Mouse (Mus musculus) kidney, postnatal 4 days (tissue): ENCODE data around the gene Tm9sf2.

Source experiments
- DNase-seq, 2 experiments: peaks; one replicate each; pipeline ENCODE4 v3.0.0; 2021; ENCODE audit warnings: mixed read lengths in 2 of 2

The Tm9sf2 gene

GRCm38 (mm10) chr14:122181078-122181814, 74.4 kb downstream of the Tm9sf2 start, which contains the start of gene Clybl:
Gene Clybl, plus strand, starts transcription at chr14:122181704.
- peak; percentile 98 for DNase-seq

- DNase-seq, result no peak
These were observed 74.9 kb downstream of the Tm9sf2 start for GRCm38 (mm10) chr14:122181815-122182157.

GRCm38 (mm10) chr14:122182220-122182619, 75.4 kb downstream of the Tm9sf2 start:
- DNase-seq, result no peak

DNA sequence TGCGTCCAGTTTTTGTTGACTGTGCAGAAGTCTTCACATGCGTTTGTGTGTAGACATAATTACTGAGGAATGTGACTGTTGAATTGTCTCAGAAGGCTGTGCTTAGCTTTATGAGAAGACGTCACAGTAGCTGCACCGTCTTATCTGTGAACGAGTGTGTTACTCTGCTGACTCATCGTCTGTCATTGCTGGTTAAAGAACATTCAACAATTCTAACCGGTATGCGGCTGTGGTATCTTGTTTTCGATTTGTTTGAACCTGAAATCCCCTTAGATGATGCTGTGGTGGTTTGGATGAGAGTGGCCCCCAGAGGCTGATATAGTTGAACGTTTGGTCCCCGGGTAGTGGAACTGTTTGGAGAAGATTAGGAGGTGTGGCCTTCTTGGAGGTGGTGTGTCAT, 77.1 kb downstream of the Tm9sf2 start:
- no peak for DNase-seq

DNA sequence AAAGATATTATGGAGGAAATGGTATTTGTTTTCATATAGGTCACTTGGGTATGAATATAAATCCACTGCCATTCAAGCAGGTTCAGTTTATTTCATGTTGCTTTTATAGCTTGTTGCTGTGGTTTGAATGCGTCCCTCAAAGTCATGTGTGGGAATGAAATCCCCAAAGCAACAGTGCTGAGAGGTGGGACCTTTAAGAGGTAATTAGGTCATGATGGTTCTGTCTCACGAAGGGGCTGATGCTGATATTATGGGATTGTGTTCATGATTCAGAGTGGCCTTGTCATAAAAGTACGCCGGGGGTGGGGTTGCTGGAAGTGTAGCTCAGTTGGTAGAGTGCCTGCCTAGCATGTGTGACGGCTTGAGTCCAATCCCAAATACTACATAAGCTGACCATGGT, 81.4 kb downstream of the Tm9sf2 start:
- no peak for DNase-seq

- no peak for DNase-seq
These were observed 83.1 kb downstream of the Tm9sf2 start for GRCm38 (mm10) chr14:122189901-122190300.

DNA sequence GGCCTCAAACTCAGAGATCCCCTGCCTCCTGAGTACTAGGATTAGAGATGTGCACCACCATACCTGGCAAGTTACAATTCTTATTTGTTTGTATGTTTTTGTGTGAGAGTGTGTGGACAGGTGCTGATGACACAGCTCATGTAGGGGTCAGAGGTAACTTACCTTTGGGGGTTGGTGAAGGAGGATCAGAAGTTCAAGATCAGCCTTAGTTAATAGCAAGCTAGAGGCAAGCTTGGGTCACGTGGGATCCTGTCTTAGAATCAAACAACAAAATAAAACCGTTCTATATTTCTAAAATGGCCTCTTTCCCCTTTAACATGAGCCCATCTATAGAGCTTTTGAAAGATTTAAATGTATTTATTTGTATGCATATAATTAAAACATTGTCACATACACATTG, 83.7 kb downstream of the Tm9sf2 start:
- no peak for DNase-seq

DNA sequence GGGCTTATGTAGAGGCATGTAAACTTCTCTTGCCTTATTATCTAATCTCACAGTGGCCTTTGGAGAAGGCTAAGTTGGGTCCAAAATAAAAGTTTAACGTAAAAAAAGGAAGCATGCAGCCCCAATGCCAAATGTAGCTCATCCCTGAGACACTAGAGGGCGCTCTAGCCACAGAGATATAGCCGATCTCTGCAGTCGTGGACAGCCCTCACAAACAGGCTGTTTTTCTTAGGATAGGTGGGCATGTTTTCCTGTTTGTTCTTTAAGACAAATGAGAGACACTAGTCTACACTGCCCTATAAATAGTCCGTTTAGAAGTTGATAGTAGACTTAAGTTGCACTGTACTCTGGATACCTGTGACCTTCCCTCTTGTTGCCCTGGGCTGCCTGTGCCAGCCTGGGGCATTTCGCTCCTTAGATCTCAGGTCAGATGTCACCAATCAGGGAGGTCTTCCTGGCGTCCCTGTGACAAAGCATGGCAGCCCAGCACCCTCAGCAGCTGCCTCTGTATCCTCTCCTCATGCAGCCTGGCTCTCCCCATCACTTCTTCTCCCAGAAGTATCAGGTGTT, 84.2 kb downstream of the Tm9sf2 start:
- DNase-seq, result peak; percentile 80 to 81

- DNase-seq, result no peak
These were observed 87.8 kb downstream of the Tm9sf2 start for GRCm38 (mm10) chr14:122194630-122195029.

DNA sequence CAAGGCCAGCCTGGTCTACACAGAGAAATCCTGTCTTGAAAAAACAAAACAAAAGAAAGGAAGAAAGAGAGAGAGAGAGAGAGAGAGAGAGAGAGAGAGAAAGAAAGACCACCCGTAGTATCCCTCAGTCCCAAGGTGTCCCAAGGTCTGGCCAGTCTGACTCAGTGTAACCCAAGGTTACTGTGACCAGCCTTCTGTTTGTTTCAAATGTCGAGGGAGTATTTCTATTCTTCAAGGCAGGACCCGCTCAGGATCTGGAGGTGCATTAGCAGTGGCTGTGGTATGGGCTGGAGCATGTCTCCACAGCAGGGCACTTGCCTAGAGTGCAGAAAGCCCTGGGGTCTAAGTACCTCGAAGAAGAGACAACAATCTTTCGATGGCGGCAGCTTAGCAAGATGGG, 90.0 kb downstream of the Tm9sf2 start:
- DNase-seq, result no peak

DNA sequence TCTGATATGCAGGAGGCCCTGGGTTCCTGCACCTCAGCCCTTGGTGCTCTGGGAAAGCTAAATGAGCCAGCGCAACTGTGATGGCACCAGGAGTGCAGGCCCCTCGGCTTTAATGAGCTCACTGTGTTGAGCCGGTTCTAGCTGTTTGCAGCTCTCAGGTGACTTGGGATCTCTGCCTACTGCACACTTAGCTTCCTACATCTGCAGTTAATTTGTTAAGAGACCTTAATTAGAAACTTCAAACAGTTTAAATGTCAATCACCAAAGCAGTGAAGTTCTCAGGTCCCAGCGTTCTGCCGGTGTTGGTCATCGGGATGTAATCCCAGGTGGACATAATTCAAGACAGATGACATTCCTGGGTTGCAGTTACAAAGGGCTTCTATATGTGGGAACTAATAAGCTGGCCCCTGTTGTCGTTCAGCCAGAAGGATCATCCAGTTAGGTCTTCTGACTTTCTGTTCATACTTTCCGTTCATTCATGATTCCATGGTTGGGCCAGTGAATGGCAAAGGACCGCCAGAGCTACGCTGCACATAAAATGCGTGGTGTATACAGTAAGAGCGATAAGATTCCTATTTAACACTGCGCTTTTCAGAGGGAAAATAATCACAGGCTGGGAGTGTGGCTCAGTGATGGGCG, 93.5 kb downstream of the Tm9sf2 start:
- no peak for DNase-seq

DNA sequence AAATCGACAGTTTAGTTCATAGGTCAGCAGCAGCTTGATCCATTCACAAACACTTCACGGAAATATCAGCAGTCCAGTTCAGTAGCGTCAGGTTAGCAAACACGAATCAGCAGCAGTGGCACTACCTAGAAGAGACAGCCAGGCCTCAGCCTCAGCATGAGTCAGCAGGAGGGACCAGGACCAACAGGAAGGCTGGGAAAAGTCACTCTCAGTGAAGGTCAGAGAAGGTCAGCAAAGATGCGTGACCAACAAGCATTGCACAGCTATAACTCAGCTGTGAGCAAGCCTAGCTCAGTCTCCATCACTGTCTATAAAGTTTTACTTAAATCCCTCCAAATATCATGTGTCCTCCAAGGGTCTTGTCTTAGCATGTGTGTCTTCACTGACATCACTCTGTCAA, 102.3 kb downstream of the Tm9sf2 start:
- no peak for DNase-seq
